Mouse (Mus musculus) MEL (cell line): Measurements from ENCODE around the gene Mosmo. TPM values are rescaled to one million over a fixed set of nuclear protein-coding genes. Genes with fewer than 3 reads are reported as not detected.

Experiments
- DNase-seq: peaks from one replicate; pipeline ENCODE4 v3.0.0; 2011; ENCODE audit warnings: low read depth, low spot score
- H3K27ac ChIP-seq: 2 replicates; pipeline ENCODE4 v1.5.1; 2012; ENCODE audit warnings: low read depth, mild to moderate bottlenecking, control low read depth, low read length, moderate library complexity; ENCODE audit not compliant: control insufficient read depth
- H3K27me3 ChIP-seq, 2 experiments: fragments of 150-350 bp in 1 of 2; sonication (generic) in 1 of 2; 2 replicates each; pipeline ENCODE4 v1.6.1; 2012; ENCODE audit warnings: low read length in 2 of 2, mild to moderate bottlenecking in 2 of 2, improper control_type of control experiment in 1 of 2, moderate library complexity in 1 of 2; ENCODE audit not compliant: insufficient read depth in 2 of 2, control insufficient read depth in 1 of 2
- H3K36me3 ChIP-seq, 2 experiments: 2 replicates each; pipeline ENCODE4 v1.6.1; 2012 to 2014; ENCODE audit warnings: low read length in 2 of 2, improper control_type of control experiment in 1 of 2, inconsistent platforms in 1 of 2, mild to moderate bottlenecking in 1 of 2; ENCODE audit not compliant: insufficient read depth in 2 of 2, control insufficient read depth in 1 of 2
- H3K4me1 ChIP-seq, 2 experiments: fragments of 150-350 bp in 1 of 2; sonication (generic) in 1 of 2; 2 replicates each; pipeline ENCODE4 v1.6.1; 2012; ENCODE audit warnings: low read length in 2 of 2, improper control_type of control experiment in 1 of 2, mild to moderate bottlenecking in 1 of 2; ENCODE audit not compliant: insufficient read depth in 2 of 2, control insufficient read depth in 1 of 2
- H3K4me3 ChIP-seq, 2 experiments: fragments of 150-350 bp in 1 of 2; sonication (generic) in 1 of 2; 2 replicates each; pipeline ENCODE4 v1.5.1; 2012; ENCODE audit warnings: low read depth in 2 of 2, low read length in 2 of 2, mild to moderate bottlenecking in 2 of 2, moderate library complexity in 2 of 2, control low read depth in 1 of 2, improper control_type of control experiment in 1 of 2; ENCODE audit not compliant: control insufficient read depth in 1 of 2, insufficient read depth in 1 of 2
- H3K79me2 ChIP-seq: 2 replicates; pipeline ENCODE4 v1.6.1; 2012; ENCODE audit warnings: mild to moderate bottlenecking, low read length, moderate library complexity; ENCODE audit not compliant: control insufficient read depth, poor library complexity, insufficient read depth
- H3K9ac ChIP-seq: 2 replicates; pipeline ENCODE4 v1.6.1; 2012; ENCODE audit warnings: low read depth, mild to moderate bottlenecking, control low read depth, low read length, moderate library complexity; ENCODE audit not compliant: control insufficient read depth, poor library complexity, severe bottlenecking
- H3K9me3 ChIP-seq: fragments of 150-350 bp; sonication (generic); replicated peaks from 2 replicates; pipeline ENCODE4 v1.6.1; 2012; ENCODE audit warnings: mild to moderate bottlenecking, low read length, improper control_type of control experiment, moderate library complexity; ENCODE audit not compliant: insufficient read depth
- BHLHE40 ChIP-seq: IDR thresholded peaks from 2 replicates; pipeline ENCODE4 v1.6.1; 2012; ENCODE audit warnings: low read depth, mild to moderate bottlenecking, inconsistent platforms, low read length, improper control_type of control experiment, borderline replicate concordance
- CHD1 ChIP-seq: IDR thresholded peaks from 2 replicates; pipeline ENCODE4 v1.6.1; 2012; ENCODE audit warnings: low read depth, mild to moderate bottlenecking, inconsistent platforms, low read length, improper control_type of control experiment
- ELF1 ChIP-seq: IDR thresholded peaks from 2 replicates; pipeline ENCODE4 v1.6.1; 2014; ENCODE audit warnings: low read depth, mild to moderate bottlenecking, inconsistent platforms, low read length, improper control_type of control experiment, moderate library complexity
- GABPA ChIP-seq: IDR thresholded peaks from 2 replicates; pipeline ENCODE4 v1.6.1; 2012; ENCODE audit warnings: low read depth, mild to moderate bottlenecking, inconsistent platforms, low read length, improper control_type of control experiment, moderate library complexity
- GATA1 ChIP-seq: IDR thresholded peaks from 2 replicates; pipeline ENCODE4 v1.6.1; 2011; ENCODE audit warnings: low read depth, low read length, improper control_type of control experiment
- HCFC1 ChIP-seq: IDR thresholded peaks from 2 replicates; pipeline ENCODE4 v1.6.1; 2012; ENCODE audit warnings: low read depth, mild to moderate bottlenecking, inconsistent platforms, low read length, improper control_type of control experiment, moderate library complexity
- JUND ChIP-seq: IDR thresholded peaks from 2 replicates; pipeline ENCODE4 v1.6.1; 2011; ENCODE audit warnings: low read depth, mild to moderate bottlenecking, improper control_type of control experiment, low read length
- KAT2A ChIP-seq: conservative IDR thresholded peaks from 2 replicates; pipeline ENCODE4 v1.6.1; 2012; ENCODE audit warnings: low read depth, low read length, improper control_type of control experiment, inconsistent platforms
- MAX ChIP-seq: IDR thresholded peaks from 2 replicates; pipeline ENCODE4 v1.6.1; 2011; ENCODE audit warnings: low read length, improper control_type of control experiment
- MAZ ChIP-seq: IDR thresholded peaks from 2 replicates; pipeline ENCODE4 v1.6.1; 2012; ENCODE audit warnings: low read depth, mild to moderate bottlenecking, inconsistent platforms, low read length, improper control_type of control experiment
- MXI1 ChIP-seq: IDR thresholded peaks from 2 replicates; pipeline ENCODE4 v1.6.1; 2011; ENCODE audit warnings: mild to moderate bottlenecking, low read depth, low read length, improper control_type of control experiment
- MYB ChIP-seq: IDR thresholded peaks from 2 replicates; pipeline ENCODE4 v1.6.1; 2011; ENCODE audit warnings: mild to moderate bottlenecking, low read depth, low read length, improper control_type of control experiment
- MYC ChIP-seq: IDR thresholded peaks from 2 replicates; pipeline ENCODE4 v1.6.1; 2011; ENCODE audit warnings: low read depth, mild to moderate bottlenecking, low read length, improper control_type of control experiment, moderate library complexity
- POLR2A ChIP-seq, 2 experiments: IDR thresholded peaks; 2 replicates each; pipeline ENCODE4 v1.6.1; 2011 to 2012; ENCODE audit warnings: low read length in 2 of 2, mild to moderate bottlenecking in 2 of 2, control low read depth in 1 of 2, improper control_type of control experiment in 1 of 2, low read depth in 1 of 2, moderate library complexity in 1 of 2; ENCODE audit not compliant: control insufficient read depth in 1 of 2, insufficient read depth in 1 of 2, poor library complexity in 1 of 2
- POLR2AphosphoS2 ChIP-seq: IDR thresholded peaks from 2 replicates; pipeline ENCODE4 v1.6.1; 2011; ENCODE audit warnings: low read length, improper control_type of control experiment
- POLR2AphosphoS5 ChIP-seq: IDR thresholded peaks from 2 replicates; pipeline ENCODE4 v1.6.1; 2012; ENCODE audit warnings: low read depth, borderline replicate concordance, mild to moderate bottlenecking, inconsistent platforms, low read length, moderate library complexity, mixed read lengths
- RAD21 ChIP-seq: IDR thresholded peaks from 2 replicates; pipeline ENCODE4 v1.6.1; 2011; ENCODE audit warnings: mild to moderate bottlenecking, low read depth, low read length, improper control_type of control experiment
- RCOR1 ChIP-seq: IDR thresholded peaks from 2 replicates; pipeline ENCODE4 v1.6.1; 2012; ENCODE audit warnings: low read depth, mild to moderate bottlenecking, inconsistent platforms, low read length, improper control_type of control experiment
- SIN3A ChIP-seq: IDR thresholded peaks from 2 replicates; pipeline ENCODE4 v1.6.1; 2012; ENCODE audit warnings: low read length, improper control_type of control experiment, inconsistent platforms
- SMC3 ChIP-seq: IDR thresholded peaks from 2 replicates; pipeline ENCODE4 v1.6.1; 2011; ENCODE audit warnings: low read depth, low read length, improper control_type of control experiment
- TAL1 ChIP-seq: IDR thresholded peaks from 2 replicates; pipeline ENCODE4 v1.6.1; 2012; ENCODE audit warnings: mild to moderate bottlenecking, inconsistent platforms, low read length, moderate library complexity, mixed read lengths
- TBP ChIP-seq: IDR thresholded peaks from 2 replicates; pipeline ENCODE4 v1.8.0; 2011; ENCODE audit warnings: low read depth, low read length, improper control_type of control experiment
- UBTF ChIP-seq: IDR thresholded peaks from 2 replicates; pipeline ENCODE4 v1.6.1; 2012; ENCODE audit warnings: low read depth, mild to moderate bottlenecking, inconsistent platforms, low read length, improper control_type of control experiment, moderate library complexity, borderline replicate concordance; ENCODE audit not compliant: insufficient read depth
- USF1 ChIP-seq: IDR thresholded peaks from 2 replicates; pipeline ENCODE4 v1.6.1; 2014; ENCODE audit warnings: low read depth, mild to moderate bottlenecking, inconsistent platforms, low read length, improper control_type of control experiment, moderate library complexity
- ZKSCAN1 ChIP-seq: IDR thresholded peaks from 2 replicates; pipeline ENCODE4 v1.6.1; 2012; ENCODE audit warnings: low read depth, mild to moderate bottlenecking, inconsistent platforms, low read length, improper control_type of control experiment, moderate library complexity
- ZMIZ1 ChIP-seq: IDR thresholded peaks from 2 replicates; pipeline ENCODE4 v1.6.1; 2012; ENCODE audit warnings: low read depth, mild to moderate bottlenecking, inconsistent platforms, low read length, improper control_type of control experiment, moderate library complexity
- ZNF384 ChIP-seq: IDR thresholded peaks from 2 replicates; pipeline ENCODE4 v1.6.1; 2012; ENCODE audit warnings: low read depth, mild to moderate bottlenecking, inconsistent platforms, low read length, improper control_type of control experiment
- polyA plus RNA-seq, 2 experiments: library from polyadenylated mRNA; stranded (reverse) in 1 of 2; unstranded in 1 of 2; fragments of >175 nt in 1 of 2; fragments of >200 nt in 1 of 2; gene quantifications; 2 replicates each; pipeline versions ENCODE4 v1.2.1 to v1.2.4; 2012; ENCODE audit warnings: low replicate concordance in 2 of 2, low read depth in 1 of 2; ENCODE audit not compliant: insufficient read length in 2 of 2, insufficient read depth in 1 of 2, missing spikeins in 1 of 2
- total RNA-seq: library from RNA; depleted of rRNA; stranded (reverse); fragments of 300-350 nt; gene quantifications from 2 replicates; pipeline ENCODE4 v1.2.3, GENCODE M21; 2012

Mosmo gene
- total and polyA plus RNA-seq, 3 experiments = 20.0 to 30.0 (median 23.5) TPM

- H3K4me1 ChIP-seq = peaks cover 0 to 7% of the 10 kb centered on the region in 2 experiments; a peak in 2 of 4 replicates
- TF ChIP-seq ZNF384 (no peak), GABPA (no peak), RAD21 (no peak), ELF1 (no peak), SIN3A (no peak), MAX (no peak), MYC (no peak), POLR2AphosphoS5 (no peak), UBTF (no peak), ZKSCAN1 (no peak), MAZ (no peak), POLR2A (IDR thresholded peaks at IDR 0.05; ENCODE audit: control insufficient read depth in 1 of 2, insufficient read depth in 1 of 2, low read depth in 1 of 2, low read length in 2 of 2, poor library complexity in 1 of 2) (no peak), KAT2A (no peak), JUND (no peak), MXI1 (no peak), POLR2AphosphoS2 (no peak), SMC3 (no peak), GATA1 (no peak), BHLHE40 (no peak)
- no peak overlapping the region for H3K9ac ChIP-seq
- H3K27me3 ChIP-seq = no peaks in the 10 kb centered on the region
- no peak overlapping the region for H3K27ac ChIP-seq
- no peak overlapping the region for H3K4me3 ChIP-seq
- peaks cover 0 to 4% of the 10 kb centered on the region in 2 experiments; a peak in 1 of 4 replicates for H3K36me3 ChIP-seq
- peaks cover 5% of the 10 kb centered on the region for H3K79me2 ChIP-seq
- DNase-seq = no peak
- no peaks in the 10 kb centered on the region for H3K9me3 ChIP-seq
These were observed 43.6 kb downstream of the Mosmo start for GRCm38 (mm10) chr7:120721051-120721450.

DNA sequence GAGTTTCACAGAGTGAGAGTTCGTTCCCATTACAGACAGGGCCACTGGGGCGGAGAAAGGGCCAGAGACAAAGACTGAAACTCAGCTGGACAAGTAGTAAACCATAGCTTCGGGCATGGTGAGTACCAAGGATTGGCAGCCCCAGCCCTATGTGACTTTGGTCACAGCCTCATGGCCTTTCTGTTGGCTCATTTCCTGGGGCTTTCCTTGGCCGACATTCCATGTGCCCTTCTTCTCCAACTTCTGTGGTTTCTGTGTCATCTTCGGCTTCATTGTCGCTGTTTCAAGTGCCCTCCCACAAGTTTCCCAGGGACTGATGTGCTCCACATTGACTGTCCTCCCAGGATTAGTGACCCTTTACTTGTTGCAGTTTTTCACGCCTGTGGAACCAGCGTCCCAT, 44.0 kb downstream of the Mosmo start:
- Histone ChIP-seq H3K27me3 (no peaks in the 10 kb centered on the region), H3K4me1 (peaks cover 0 to 7% of the 10 kb centered on the region in 2 experiments; a peak in 2 of 4 replicates), H3K9ac (no peak overlapping the region), H3K36me3 (peaks cover 0 to 4% of the 10 kb centered on the region in 2 experiments; a peak in 1 of 4 replicates), H3K4me3 (no peak overlapping the region), H3K27ac (no peak overlapping the region), H3K9me3 (no peaks in the 10 kb centered on the region), H3K79me2 (peaks cover 4% of the 10 kb centered on the region)
- TF ChIP-seq USF1 (no peak), HCFC1 (no peak), TAL1 (no peak), RCOR1 (no peak), MYC (no peak), CHD1 (no peak), BHLHE40 (no peak), TBP (no peak), ZMIZ1 (no peak), MXI1 (no peak), MYB (no peak)
- no peak for DNase-seq
